Mouse (Mus musculus): Measurements from ENCODE around the gene Gm525. TPM values are rescaled to one million over a fixed set of nuclear protein-coding genes. Genes with fewer than 3 reads are reported as not detected.

Gene Gm525
- polyA plus RNA-seq, 2 experiments = not detected

DNA sequence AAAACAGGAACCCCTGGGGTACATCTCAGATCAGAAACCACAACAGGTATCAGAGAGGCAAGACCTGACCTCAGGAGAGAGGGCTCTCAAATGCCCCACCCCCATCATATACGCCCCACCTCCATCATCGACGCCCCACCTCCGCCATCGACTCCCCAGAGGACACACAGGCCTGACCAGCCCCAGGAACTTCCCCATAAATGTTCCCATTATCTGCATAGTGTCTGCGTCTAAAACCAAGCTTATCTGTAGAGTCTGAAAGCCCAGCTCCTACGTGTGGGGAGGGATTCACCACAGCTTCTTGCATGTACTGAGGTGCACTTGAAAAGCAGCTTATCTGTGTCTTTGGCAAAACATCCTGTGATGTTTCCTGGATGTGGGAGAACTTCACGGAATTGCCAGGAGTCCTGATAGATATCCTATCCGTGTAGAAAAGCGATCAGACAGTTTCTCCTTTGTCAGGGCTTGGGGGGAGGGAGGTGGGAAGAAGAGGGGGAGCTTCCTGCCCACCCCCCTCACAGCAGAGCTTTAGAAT is 44.7 kb upstream of the Gm525 start:
- Histone ChIP-seq H3K9me3 (ENCODE audit: control insufficient read depth, low read length) (no peaks in the 10 kb centered on the region), H3K4me1 (replicated peaks; ENCODE audit: control insufficient read depth in 2 of 2, insufficient read depth in 2 of 2, low read length in 1 of 2) (peaks cover 13 to 29% of the 10 kb centered on the region in 2 experiments), H3K4me2 (ENCODE audit: low read depth) (no peak overlapping the region), H3K9ac (replicated peaks) (no peak overlapping the region), H3K4me3 (ENCODE audit: insufficient read depth in 1 of 2, low read depth in 2 of 2, low read length in 2 of 2) (no peak overlapping the region), H3K27ac (no peak overlapping the region), H3K36me3 (replicated peaks; ENCODE audit: control insufficient read depth, insufficient read depth, low read depth) (no peaks in the 10 kb centered on the region), H3K27me3 (ENCODE audit: control insufficient read depth, insufficient read depth, low read length) (no peaks in the 10 kb centered on the region)
- ATAC-seq (ENCODE audit: insufficient read depth) (peak; percentile 78), DNase-seq (ENCODE audit: low read depth in 3 of 3, low spot score in 3 of 3) (peak in 1 of 3 experiments; percentile 71)
- TF ChIP-seq EP300 (IDR thresholded peaks at IDR 0.05; ENCODE audit: low read depth) = 0 out of 2 replicates have a peak, but pooled peaks have one; percentile 32
- no peak for TF ChIP-seq CTCF (IDR thresholded peaks at IDR 0.05; ENCODE audit: low read depth)
- WGBS (ENCODE audit: insufficient replicate concordance) = 2% methylated on average over 10 of the region's 10 CpGs

DNA sequence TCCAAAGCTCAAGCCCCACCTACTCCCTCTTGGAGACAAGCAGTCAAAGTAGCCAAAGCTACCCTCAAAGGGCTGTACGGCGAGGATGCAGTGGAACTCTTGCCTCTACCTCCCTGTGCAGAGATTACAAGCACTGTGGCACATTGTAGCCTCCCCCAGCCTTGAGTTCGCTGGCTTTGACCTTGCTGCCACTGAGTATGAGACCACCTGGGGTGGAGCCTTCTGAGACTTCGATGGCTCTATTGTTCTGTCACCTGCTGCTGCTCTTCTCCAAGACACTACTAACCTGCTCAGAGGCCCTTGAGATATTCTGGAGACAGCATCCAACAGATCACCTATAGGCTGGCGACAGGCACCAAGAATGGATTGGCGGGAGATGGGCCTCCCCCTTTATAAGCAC is 43.1 kb upstream of the Gm525 start:
- Histone ChIP-seq H3K4me1 (replicated peaks; ENCODE audit: control insufficient read depth in 2 of 2, insufficient read depth in 2 of 2, low read length in 1 of 2) (peaks cover 13 to 28% of the 10 kb centered on the region in 2 experiments), H3K9me3 (ENCODE audit: control insufficient read depth, low read length) (no peaks in the 10 kb centered on the region), H3K27ac (no peak overlapping the region), H3K9ac (replicated peaks) (no peak overlapping the region), H3K36me3 (replicated peaks; ENCODE audit: control insufficient read depth, insufficient read depth, low read depth) (no peaks in the 10 kb centered on the region), H3K4me2 (ENCODE audit: low read depth) (no peak overlapping the region), H3K27me3 (ENCODE audit: control insufficient read depth, insufficient read depth, low read length) (no peaks in the 10 kb centered on the region), H3K4me3 (ENCODE audit: insufficient read depth in 1 of 2, low read depth in 2 of 2, low read length in 2 of 2) (no peak overlapping the region)
- TF ChIP-seq EP300 (IDR thresholded peaks at IDR 0.05; ENCODE audit: low read depth) (no peak), CTCF (IDR thresholded peaks at IDR 0.05; ENCODE audit: low read depth) (no peak)
- WGBS (ENCODE audit: insufficient replicate concordance) = 73% methylated on average over 6 of the region's 6 CpGs
- ATAC-seq (ENCODE audit: insufficient read depth) (no peak), DNase-seq (ENCODE audit: low read depth in 3 of 3, low spot score in 3 of 3) (no peak)

DNA sequence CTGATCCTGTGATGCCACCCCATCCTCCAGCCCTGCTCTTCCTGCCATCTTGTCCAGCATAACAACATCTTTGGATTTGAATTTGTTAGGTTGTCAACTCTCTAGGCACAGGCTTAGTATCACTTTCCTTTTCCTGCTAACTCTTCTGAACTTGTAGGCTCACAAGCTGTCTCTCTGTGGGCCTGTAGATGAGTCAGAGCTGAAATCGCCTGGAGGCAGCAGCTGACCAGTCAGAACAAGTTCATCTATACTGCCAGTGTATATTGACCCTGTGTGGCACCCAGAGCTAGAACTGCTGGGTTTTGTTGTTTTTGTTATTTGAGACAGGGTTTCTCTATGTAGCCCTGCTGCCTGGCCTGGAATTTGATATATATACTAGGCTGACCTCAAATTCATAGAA is 42.5 kb upstream of the Gm525 start:
- no peak for ATAC-seq (ENCODE audit: insufficient read depth)
- Histone ChIP-seq H3K9me3 (ENCODE audit: control insufficient read depth, low read length) (no peaks in the 10 kb centered on the region), H3K4me2 (ENCODE audit: low read depth) (no peak overlapping the region), H3K4me1 (replicated peaks; ENCODE audit: control insufficient read depth in 2 of 2, insufficient read depth in 2 of 2, low read length in 1 of 2) (peaks cover 13 to 22% of the 10 kb centered on the region in 2 experiments), H3K4me3 (ENCODE audit: insufficient read depth in 1 of 2, low read depth in 2 of 2, low read length in 2 of 2) (no peak overlapping the region), H3K27me3 (ENCODE audit: control insufficient read depth, insufficient read depth, low read length) (no peaks in the 10 kb centered on the region), H3K27ac (no peak overlapping the region), H3K36me3 (replicated peaks; ENCODE audit: control insufficient read depth, insufficient read depth, low read depth) (no peaks in the 10 kb centered on the region), H3K9ac (replicated peaks) (no peak overlapping the region)
- no peak for DNase-seq (ENCODE audit: low read depth in 3 of 3, low spot score in 3 of 3)
- 29% methylated on average over 1 of the region's 1 CpGs for WGBS (ENCODE audit: insufficient replicate concordance)
- TF ChIP-seq CTCF (IDR thresholded peaks at IDR 0.05; ENCODE audit: low read depth) (no peak), EP300 (IDR thresholded peaks at IDR 0.05; ENCODE audit: low read depth) (no peak)

DNA sequence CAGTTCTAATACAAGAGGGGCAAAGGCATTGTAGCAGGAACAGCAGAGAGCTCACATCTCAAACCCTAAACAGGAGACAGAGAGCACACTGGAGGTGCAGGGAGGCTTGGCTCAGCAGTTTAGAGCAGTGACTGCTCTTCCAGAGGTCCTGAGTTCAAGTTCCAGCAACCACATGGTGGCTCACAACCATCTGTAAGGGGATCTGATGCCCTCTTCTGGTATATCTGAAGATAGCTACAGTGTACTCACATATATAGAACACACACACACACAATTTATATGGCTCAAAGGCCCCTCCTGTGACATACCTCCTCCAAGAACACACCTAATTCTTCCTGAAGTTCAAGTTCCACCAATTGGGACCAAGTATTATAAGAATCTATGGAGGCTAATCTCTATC is 39.0 kb upstream of the Gm525 start:
- H3K4me1 ChIP-seq (replicated peaks; ENCODE audit: control insufficient read depth in 2 of 2, insufficient read depth in 2 of 2, low read length in 1 of 2) = no peaks in the 10 kb centered on the region
- no peak overlapping the region for H3K9ac ChIP-seq (replicated peaks)
- TF ChIP-seq CTCF (IDR thresholded peaks at IDR 0.05; ENCODE audit: low read depth) (peak; percentile 39), EP300 (IDR thresholded peaks at IDR 0.05; ENCODE audit: low read depth) (no peak)
- no peak for DNase-seq (ENCODE audit: low read depth in 3 of 3, low spot score in 3 of 3)
- no peaks in the 10 kb centered on the region for H3K36me3 ChIP-seq (replicated peaks; ENCODE audit: control insufficient read depth, insufficient read depth, low read depth)
- no peak overlapping the region for H3K4me2 ChIP-seq (ENCODE audit: low read depth)
- H3K27ac ChIP-seq = no peak overlapping the region
- no peaks in the 10 kb centered on the region for H3K9me3 ChIP-seq (ENCODE audit: control insufficient read depth, low read length)
- H3K27me3 ChIP-seq (ENCODE audit: control insufficient read depth, insufficient read depth, low read length) = no peaks in the 10 kb centered on the region
- no peak for ATAC-seq (ENCODE audit: insufficient read depth)
- no peak overlapping the region for H3K4me3 ChIP-seq (ENCODE audit: insufficient read depth in 1 of 2, low read depth in 2 of 2, low read length in 2 of 2)

DNA sequence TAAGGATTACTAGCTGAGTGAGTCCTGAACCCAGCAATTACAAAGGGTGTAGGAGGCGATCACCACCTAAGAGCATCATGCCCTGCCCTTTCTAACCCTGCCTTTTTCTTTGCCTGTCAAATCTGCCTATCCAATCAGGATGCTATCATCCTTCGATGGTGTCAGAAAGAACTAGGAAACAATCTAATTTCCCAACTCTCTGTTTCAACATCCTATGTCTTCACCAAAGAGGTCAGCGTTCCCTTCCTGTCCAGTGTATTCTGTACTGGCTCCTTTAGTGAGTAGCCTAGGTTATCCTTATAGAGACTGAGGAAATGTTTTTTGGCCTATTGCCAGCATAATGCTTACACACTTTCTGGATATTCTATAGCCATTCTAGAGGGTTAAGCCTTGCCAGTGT is 38.1 kb upstream of the Gm525 start:
- ATAC-seq (ENCODE audit: insufficient read depth) (no peak), DNase-seq (ENCODE audit: low read depth in 3 of 3, low spot score in 3 of 3) (no peak)
- H3K4me1 ChIP-seq (replicated peaks; ENCODE audit: control insufficient read depth in 2 of 2, insufficient read depth in 2 of 2, low read length in 1 of 2) = no peaks in the 10 kb centered on the region
- TF ChIP-seq EP300 (IDR thresholded peaks at IDR 0.05; ENCODE audit: low read depth) = no peak
- no peak for TF ChIP-seq CTCF (IDR thresholded peaks at IDR 0.05; ENCODE audit: low read depth)
- no peak overlapping the region for H3K9ac ChIP-seq (replicated peaks)
- no peak overlapping the region for H3K4me2 ChIP-seq (ENCODE audit: low read depth)
- H3K27me3 ChIP-seq (ENCODE audit: control insufficient read depth, insufficient read depth, low read length) = no peaks in the 10 kb centered on the region
- no peaks in the 10 kb centered on the region for H3K36me3 ChIP-seq (replicated peaks; ENCODE audit: control insufficient read depth, insufficient read depth, low read depth)
- no peak overlapping the region for H3K4me3 ChIP-seq (ENCODE audit: insufficient read depth in 1 of 2, low read depth in 2 of 2, low read length in 2 of 2)
- H3K9me3 ChIP-seq (ENCODE audit: control insufficient read depth, low read length) = no peaks in the 10 kb centered on the region
- H3K27ac ChIP-seq = no peak overlapping the region
- WGBS (ENCODE audit: insufficient replicate concordance) = 59% methylated on average over 3 of the region's 3 CpGs
